Mouse (Mus musculus) spleen, postnatal 4 days (tissue): ENCODE results near the gene AA467197.

ENCODE experiments used
- DNase-seq, 2 experiments: peaks; one replicate each; pipeline ENCODE4 v3.0.0; 2022; ENCODE audit warnings: low spot score in 2 of 2

The AA467197 gene

GRCm38 (mm10) chr2:122638029-122638428 lies 1.2 kb downstream of the AA467197 start:
- DNase-seq, result no peak

DNA sequence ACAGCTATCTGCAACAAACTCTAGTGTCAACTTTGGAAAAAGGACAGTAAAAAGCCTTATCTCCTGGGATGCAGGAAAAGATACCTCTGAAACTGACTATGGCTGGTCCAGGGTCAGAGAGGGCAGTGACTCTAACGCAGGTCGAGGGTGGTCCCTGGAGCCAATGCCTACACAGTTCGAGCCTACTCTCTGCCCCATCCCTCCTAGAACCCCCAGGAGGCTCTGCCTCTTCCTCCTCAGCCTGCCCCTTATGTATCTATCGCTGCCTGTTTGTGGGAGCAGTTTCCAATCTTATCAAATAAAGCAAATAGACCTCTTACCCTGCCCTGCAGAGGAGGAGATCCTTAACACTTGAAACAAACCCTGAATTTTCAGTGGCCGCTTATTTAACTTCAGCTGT lies 1.9 kb downstream of the AA467197 start:
- peak in 1 of 2 experiments; percentile 54 for DNase-seq

- peak; percentile 55 to 76 for DNase-seq
Observed at GRCm38 (mm10) chr2:122652096-122653084, 15.6 kb downstream of the AA467197 start.

DNA sequence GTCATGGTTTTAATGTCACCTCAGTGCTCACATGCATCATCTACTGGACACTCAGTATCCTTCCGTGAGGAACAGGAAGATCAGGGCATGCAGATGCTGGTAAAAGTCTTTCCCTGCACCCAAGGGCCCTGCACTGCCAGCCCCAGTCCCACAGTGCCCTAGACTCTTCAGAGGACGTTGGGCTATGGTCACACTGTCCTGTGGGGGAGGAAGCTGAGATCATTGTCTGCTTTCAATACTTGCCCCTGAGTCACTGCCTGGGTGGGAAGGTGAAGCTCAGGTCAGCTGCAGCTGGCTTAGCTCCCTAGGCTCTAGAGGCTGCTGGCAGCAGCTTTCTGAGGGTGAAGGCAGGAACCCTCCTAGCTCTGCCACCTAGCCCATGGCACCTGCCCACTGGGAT lies 19.3 kb downstream of the AA467197 start:
- no peak for DNase-seq

DNA sequence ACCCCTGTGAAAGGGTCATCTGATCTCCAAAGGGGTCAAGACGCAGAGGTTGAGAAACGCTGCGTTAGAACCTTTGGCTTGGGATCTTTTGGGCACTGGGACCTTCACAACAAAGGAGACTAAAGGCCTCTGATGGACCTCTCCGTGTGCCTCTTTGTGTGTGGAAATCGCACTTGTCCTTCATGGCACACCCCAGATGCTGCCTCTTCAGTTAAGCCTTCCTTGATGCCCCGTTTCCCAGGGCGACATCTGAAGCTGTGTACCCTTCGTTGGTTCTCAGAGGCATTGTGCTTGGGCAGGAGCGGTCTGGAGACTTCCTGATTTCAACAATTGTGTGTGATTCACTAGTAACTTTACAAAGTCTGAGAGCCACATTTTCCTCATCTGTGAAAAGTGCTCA lies 20.0 kb downstream of the AA467197 start:
- peak in 1 of 2 experiments; percentile 56 for DNase-seq

- no peak for DNase-seq
Observed at GRCm38 (mm10) chr2:122657707-122658524, 21.1 kb downstream of the AA467197 start.

DNA sequence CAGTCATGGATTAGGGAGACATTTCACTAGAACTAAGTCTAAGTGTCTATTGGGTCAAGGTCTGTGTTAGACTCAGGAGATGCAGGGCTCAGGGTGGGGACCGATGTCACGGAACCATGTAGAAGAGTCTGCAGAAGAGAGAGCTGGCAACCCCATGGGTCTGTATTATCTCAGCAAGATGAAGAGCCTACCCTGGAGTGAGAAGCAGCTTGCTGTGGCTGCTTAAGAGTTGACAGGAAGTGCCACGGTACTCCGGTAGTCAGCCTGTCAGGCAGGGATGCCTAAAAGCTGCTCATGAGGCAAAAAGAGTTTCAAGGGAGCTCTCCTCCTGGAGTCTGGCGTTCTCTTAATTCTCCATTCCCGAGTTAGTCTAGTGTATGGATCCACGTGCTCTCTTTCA lies 23.0 kb downstream of the AA467197 start:
- no peak for DNase-seq

GRCm38 (mm10) chr2:122665253-122665972 lies 28.6 kb downstream of the AA467197 start:
- DNase-seq, result peak in 1 of 2 experiments; percentile 59

DNA sequence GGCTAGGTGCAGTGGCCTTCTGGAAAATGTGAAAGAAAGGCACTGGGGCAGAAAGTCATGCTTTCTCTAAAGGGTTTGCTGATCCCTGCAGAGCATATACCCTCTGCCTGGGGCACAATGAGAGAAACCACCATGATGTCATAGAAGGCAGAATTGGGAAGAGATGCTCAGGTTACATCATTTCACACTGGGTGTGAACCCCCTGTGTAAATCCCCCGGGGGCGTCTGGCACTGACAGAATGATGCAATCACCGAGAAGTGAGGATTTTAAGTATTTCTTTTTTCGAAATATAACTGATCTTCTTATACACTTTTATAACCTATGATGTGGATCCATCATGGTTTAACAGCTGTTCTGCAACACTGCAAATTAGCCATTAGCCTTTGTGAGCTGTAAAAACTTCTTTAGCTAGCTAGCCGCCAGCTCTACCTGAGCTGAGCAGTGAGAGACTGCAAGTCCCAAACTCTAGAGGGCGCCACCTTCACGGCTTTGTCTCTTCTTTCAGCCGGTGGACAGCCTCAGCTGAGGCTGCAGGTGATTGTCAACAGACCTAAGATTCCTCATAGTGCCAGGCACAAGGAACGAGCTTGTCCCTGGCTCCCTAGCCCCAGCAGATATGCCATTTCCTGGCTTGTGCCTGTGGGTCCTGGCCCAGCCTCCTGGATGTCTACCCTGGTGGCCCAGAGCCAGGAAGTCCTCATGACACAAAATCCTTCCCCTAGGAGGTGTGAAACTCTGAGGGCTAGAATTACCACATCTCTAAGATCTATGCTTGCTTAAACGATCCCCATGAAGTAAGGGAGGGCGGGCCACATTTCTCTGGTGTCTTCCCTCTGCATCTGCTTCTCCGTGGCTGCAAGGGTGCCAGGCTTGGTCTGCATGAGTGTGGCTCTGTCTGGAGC lies 29.4 kb downstream of the AA467197 start:
- peak; percentile 33 to 72 for DNase-seq

GRCm38 (mm10) chr2:122667856-122668255 lies 31.1 kb downstream of the AA467197 start:
- DNase-seq, result peak in 1 of 2 experiments; percentile 60

DNA sequence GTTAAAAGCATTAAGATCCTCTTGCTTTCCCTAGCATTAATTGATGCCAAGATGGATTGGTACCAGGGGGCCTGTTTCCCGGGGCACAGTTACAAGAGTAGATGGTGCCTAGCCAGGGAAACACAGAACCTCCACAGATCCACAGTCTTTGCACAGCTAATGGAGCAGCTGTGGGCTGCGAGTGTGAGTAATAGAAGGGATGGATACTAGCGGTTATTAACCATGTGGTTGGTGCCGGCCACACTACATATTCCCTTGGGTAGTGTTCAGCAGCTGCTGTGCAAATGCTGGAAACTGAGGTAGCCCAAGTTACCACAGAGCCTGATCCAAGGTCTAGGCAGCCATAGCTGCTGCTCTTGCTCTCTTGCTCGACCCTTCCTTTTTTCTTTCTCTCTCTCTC lies 34.9 kb downstream of the AA467197 start:
- DNase-seq, result no peak

DNA sequence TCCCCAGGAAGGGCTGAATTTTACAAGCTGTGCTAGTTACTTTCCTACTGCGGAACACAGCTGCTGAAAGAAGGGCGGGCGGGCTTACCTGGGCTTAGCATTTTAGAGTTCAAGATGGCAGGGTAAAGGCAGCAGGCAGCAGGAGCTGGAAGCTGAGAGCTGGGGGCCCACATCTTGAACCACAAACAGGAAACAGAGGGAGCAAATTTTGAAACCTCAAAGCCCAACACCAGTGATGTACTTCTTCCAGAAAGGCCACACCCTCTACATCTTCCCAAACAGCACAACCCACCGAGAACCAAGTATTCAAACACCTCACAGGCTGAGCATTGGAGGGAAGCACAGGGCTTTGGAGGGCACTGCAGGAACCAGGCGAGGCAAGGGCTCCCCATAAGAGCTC lies 36.1 kb downstream of the AA467197 start:
- no peak for DNase-seq

GRCm38 (mm10) chr2:122675126-122675525 lies 38.3 kb downstream of the AA467197 start:
- no peak for DNase-seq

DNA sequence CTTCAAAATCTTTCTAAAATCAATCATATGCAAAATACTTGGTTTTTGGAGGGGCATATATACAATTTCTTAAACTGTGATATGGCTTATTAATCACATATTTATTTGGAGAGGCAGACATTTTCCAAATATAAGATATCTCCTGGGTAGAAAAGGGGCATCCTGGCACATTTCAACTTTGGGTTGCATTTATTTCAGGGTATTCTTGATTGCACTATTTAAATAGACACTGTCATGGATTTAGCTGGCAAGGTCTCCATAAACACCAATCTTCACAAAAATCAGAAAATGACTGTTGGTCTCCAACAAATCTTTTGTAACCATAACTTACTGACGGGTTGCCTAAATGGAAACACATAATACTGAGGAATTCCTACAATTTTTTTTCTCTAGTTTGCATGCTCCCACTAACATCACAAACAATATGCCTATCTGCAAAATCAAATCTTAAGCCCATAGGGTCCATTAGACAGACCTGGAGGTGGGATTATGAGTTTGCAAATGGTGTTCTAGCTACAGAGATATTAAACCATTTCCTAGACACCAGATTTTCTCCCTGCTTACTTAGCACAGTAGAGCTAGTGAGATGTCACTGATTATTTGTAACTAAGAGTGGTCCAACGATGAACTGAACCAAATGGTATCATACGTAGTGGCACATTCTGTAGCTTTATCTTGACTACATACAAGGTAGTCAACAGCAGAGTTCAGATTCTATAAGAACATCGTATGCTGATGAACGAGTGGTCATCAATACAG lies 44.8 kb downstream of the AA467197 start:
- no peak for DNase-seq

GRCm38 (mm10) chr2:122682520-122682919 lies 45.7 kb downstream of the AA467197 start:
- no peak for DNase-seq

DNA sequence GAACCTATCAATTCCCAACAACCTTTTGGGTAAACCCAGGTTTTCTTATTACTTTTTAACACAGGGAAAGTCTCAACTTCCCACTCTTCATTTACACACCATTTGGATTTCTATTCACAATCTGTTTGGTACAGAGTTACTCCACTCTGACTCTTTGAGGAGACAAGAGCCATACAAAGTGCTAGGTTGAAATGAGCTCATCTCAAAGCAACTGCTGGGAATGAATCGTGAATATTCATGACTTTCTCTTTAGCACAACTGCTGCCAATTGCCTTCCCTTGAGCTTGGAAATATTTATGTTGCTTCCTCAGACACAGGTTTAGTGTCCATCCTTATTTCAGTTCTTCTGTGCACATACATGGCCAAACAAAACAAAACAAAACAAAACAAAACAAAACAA lies 46.9 kb downstream of the AA467197 start:
- no peak for DNase-seq

DNA sequence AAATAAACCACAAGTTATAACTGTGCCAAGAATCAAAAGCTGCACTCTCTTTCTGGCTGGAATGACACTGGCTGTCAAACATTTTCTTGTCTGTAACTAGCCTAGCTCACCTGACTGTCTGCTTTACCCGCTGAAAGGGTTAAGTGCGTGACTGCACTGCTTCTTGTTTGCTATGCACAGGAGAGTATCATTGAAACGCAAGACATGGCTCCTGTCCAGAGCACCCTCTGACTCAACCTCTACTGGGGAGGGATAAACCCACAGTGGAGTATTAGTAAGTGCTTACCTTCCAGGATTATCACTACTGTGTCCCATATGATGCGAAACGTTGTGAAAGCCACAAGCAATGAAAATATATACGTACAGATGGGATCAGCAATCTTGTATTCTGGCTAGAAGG lies 49.9 kb downstream of the AA467197 start:
- no peak for DNase-seq
